Mouse (Mus musculus) layer of hippocampus, adult 6 months (tissue): Measurements from ENCODE around the gene Arel1. TPM values are rescaled to one million over a fixed set of nuclear protein-coding genes. Genes with fewer than 3 reads are reported as not detected.

Source experiments
- long read RNA-seq, 2 experiments: library from polyadenylated mRNA; unstranded; transcript quantifications; one replicate each; pipeline ENCODE4 v2.0.0; 2019 to 2020
- polyA plus RNA-seq: library from polyadenylated mRNA; unstranded; fragments of <200 nt; fragmentation: Nextera tagmentation; gene quantifications from 2 replicates; pipeline ENCODE4 v1.2.3, GENCODE M21; 2021

Gene Arel1
- polyA plus RNA-seq: 13.1 TPM in 2 replicates
- long read RNA-seq, experiment 1, partial matches to known transcripts: 13 of 39 reads
- long read RNA-seq, experiment 1, other reads (novel, unspliced or antisense): 26 of 39 reads
- long read RNA-seq, experiment 2, full-length matches to known transcripts: 13 of 75 reads
- long read RNA-seq, experiment 2, partial matches to known transcripts: 44 of 75 reads
- long read RNA-seq, experiment 2, other reads (novel, unspliced or antisense): 18 of 75 reads

GRCm38 (mm10) chr12:84970428-84971096, at the start of gene Arel1, which contains the start of gene Fcf1:
Gene Arel1, minus strand, starts transcription at chr12:84970900.
Gene Fcf1, plus strand, starts transcription at chr12:84970897.

GRCm38 (mm10) chr12:84996083-84996496, 25.4 kb upstream of the Arel1 start, which contains the start of gene Ylpm1:
Gene Ylpm1, plus strand, starts transcription at chr12:84996321.

DNA sequence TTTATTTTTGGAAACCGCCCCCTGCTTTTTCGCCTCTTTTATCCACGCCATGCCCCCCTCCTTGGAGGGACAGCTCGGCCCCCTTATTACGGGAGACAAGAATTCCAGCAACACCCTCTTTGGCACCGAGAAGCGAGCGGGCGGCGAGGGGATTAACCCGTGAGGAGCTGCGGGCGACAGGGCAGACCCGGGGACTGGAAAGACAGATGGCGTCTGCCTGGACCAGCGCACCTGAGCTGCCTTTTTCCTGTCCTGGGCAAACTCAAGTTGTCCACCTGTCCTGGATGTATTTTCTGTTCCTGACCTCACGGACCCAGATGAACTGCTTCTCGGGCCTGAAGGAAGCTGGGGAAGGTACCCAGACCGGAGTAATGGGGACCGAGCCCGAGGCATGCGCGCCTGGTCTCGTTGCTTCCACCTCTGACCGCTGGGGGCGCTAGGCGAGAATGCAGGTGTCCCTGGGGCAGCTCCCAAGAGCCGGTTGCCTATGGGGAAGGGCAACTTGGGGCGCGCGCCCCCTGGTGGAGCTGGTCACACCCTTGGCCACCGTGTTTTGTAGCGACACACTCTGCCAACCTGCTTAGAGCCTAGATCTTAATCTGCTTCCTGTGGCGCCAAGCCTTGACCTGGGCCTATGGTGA, 94.1 kb downstream of the Arel1 start, which contains the start of gene Ltbp2:
Ltbp2 (minus strand) TSS at position 52 of the 641 bp plus-strand sequence.

Other genes starting within 250 kb of the Arel1 start
- 61.3 and 83.7 TPM in 2 replicates for gene Npc2, start 197.7 kb downstream of the Arel1 start, polyA plus RNA-seq
- 118 and 129 TPM in 2 replicates for gene Isca2, start 197.6 kb downstream of the Arel1 start, polyA plus RNA-seq
- gene Ltbp2, start 94.4 kb downstream of the Arel1 start, polyA plus RNA-seq: not detected in 2 replicates
- 60.9 and 71.6 TPM in 2 replicates for gene Fcf1, start within 50 bp of the Arel1 start, polyA plus RNA-seq
- 13.2 and 14.0 TPM in 2 replicates for gene Ylpm1, start 25.4 kb upstream of the Arel1 start, polyA plus RNA-seq
- 1.4 and 2.0 TPM in 2 replicates for gene Prox2, start 139.9 kb upstream of the Arel1 start, polyA plus RNA-seq
- 45.9 and 50.4 TPM in 2 replicates for gene Dlst, start 139.9 kb upstream of the Arel1 start, polyA plus RNA-seq
- gene Rps6kl1, start 180.4 kb upstream of the Arel1 start, polyA plus RNA-seq: 18.8 and 18.9 TPM in 2 replicates
- 6.7 and 6.9 TPM in 2 replicates for gene Pgf, start 206.9 kb upstream of the Arel1 start, polyA plus RNA-seq
- gene Eif2b2, start 248.6 kb upstream of the Arel1 start, polyA plus RNA-seq: 65.5 and 76.9 TPM in 2 replicates